ENCODE assay signal across 10 mouse cellular contexts in genomic region chr2:57113431-57113830, GRCm38 (mm10). TPM values are rescaled to one million over a fixed set of nuclear protein-coding genes. Genes with fewer than 3 reads are reported as not detected.
DNase-seq lines count a peak whose midpoint lies in the region; ATAC-seq and TF ChIP-seq lines count a peak whose summit lies in the region.
"Had no signal": no experiment of that assay in that cellular context is flagged by ENCODE, and none has a peak within 500 bp of the region (broad histone marks: within the 10 kb centered on the region; RNA-seq: fewer than 3 reads in every experiment).

No protein-coding gene starts in this region.

- TF ChIP-seq CTCF in gastrocnemius, adult 2 months (IDR thresholded peaks at IDR 0.05), result no peak
- TF ChIP-seq CTCF in lung, postnatal 0 days (IDR thresholded peaks at IDR 0.05), result no peak
- TF ChIP-seq CTCF in thymus, adult 2 months (IDR thresholded peaks at IDR 0.05; ENCODE audit: borderline replicate concordance, control insufficient read depth, extremely low read depth, insufficient read depth, low read length, poor library complexity), result no peak

- H3K9ac ChIP-seq in lung, postnatal 0 days (replicated peaks; ENCODE audit: low read depth), result no peak overlapping the region
- H3K9ac ChIP-seq in limb, embryonic 15.5 days, result no peak overlapping the region
- no peak overlapping the region for H3K9ac ChIP-seq in stomach, embryonic 16.5 days (ENCODE audit: low read length)

- no peak for TF ChIP-seq EP300 in lung, postnatal 0 days (IDR thresholded peaks at IDR 0.05)

- intact Hi-C loops in gastrocnemius, adult 2 months (cut with DNase I), result no loop called here
- intact Hi-C loops in left cerebral cortex, postnatal 14 days (cut with DNase I), result loop anchor here (5.0 kb wide), 1 partner anchor 996 kb away; no protein-coding TSS in a partner anchor

- H3K4me2 ChIP-seq in lung, postnatal 0 days (replicated peaks; ENCODE audit: low read depth, low read length), result peak overlapping the region; percentile 95
- peak overlapping the region; percentile 98; the same call in 1 of the 2 replicates for H3K4me2 ChIP-seq in limb, embryonic 15.5 days
- peak overlapping the region; percentile 96 for H3K4me2 ChIP-seq in stomach, embryonic 16.5 days (ENCODE audit: low read depth, low read length)

- H3K27ac ChIP-seq in gastrocnemius, adult 2 months, result no peak overlapping the region
- no peak overlapping the region for H3K27ac ChIP-seq in lung, postnatal 0 days (ENCODE audit: low read length)
- no peak overlapping the region for H3K27ac ChIP-seq in limb, embryonic 15.5 days
- H3K27ac ChIP-seq in stomach, embryonic 16.5 days (ENCODE audit: low read length), result no peak overlapping the region
- no peak overlapping the region for H3K27ac ChIP-seq in thymus, adult 2 months (ENCODE audit: control insufficient read depth, insufficient read depth, low read length)

- H3K27me3 ChIP-seq in lung, postnatal 0 days (replicated peaks; ENCODE audit: insufficient read depth, low read length), result peaks cover 49% of the 10 kb centered on the region
- peaks cover 60% of the 10 kb centered on the region for H3K27me3 ChIP-seq in limb, embryonic 15.5 days
- H3K27me3 ChIP-seq in stomach, embryonic 16.5 days (ENCODE audit: control insufficient read depth, insufficient read depth, low read length), result peaks cover 38% of the 10 kb centered on the region
- H3K27me3 ChIP-seq in thymus, adult 2 months (ENCODE audit: control insufficient read depth, insufficient read depth, low read length), result peaks cover 23% of the 10 kb centered on the region

- no peak for ATAC-seq in lung, postnatal 0 days
- ATAC-seq in limb, embryonic 15.5 days (ENCODE audit: insufficient number of reproducible peaks, low FRiP score, low TSS enrichment, low read depth), result no peak
- no peak for ATAC-seq in stomach, embryonic 16.5 days (ENCODE audit: insufficient read depth, low FRiP score)

- no peaks in the 10 kb centered on the region; the same call in 1 of the 2 replicates for H3K4me1 ChIP-seq in lung, postnatal 0 days (ENCODE audit: insufficient read depth, low read depth, low read length)
- H3K4me1 ChIP-seq in limb, embryonic 15.5 days, result peaks cover 31% of the 10 kb centered on the region; the same call in 1 of the 2 replicates
- H3K4me1 ChIP-seq in stomach, embryonic 16.5 days (ENCODE audit: control insufficient read depth, insufficient read depth, low read length), result peaks cover 7% of the 10 kb centered on the region; the same call in 1 of the 2 replicates
- H3K4me1 ChIP-seq in thymus, adult 2 months (replicated peaks; ENCODE audit: control insufficient read depth, insufficient read depth, low read length), result peaks cover 12% of the 10 kb centered on the region

- H3K9me3 ChIP-seq in lung, postnatal 0 days (ENCODE audit: low read length), result no peaks in the 10 kb centered on the region
- H3K9me3 ChIP-seq in limb, embryonic 15.5 days, result no peaks in the 10 kb centered on the region
- no peaks in the 10 kb centered on the region for H3K9me3 ChIP-seq in stomach, embryonic 16.5 days (replicated peaks; ENCODE audit: control insufficient read depth, low read length)

- H3K36me3 ChIP-seq in lung, postnatal 0 days (ENCODE audit: insufficient read depth, low read length), result no peaks in the 10 kb centered on the region
- H3K36me3 ChIP-seq in limb, embryonic 15.5 days, result no peaks in the 10 kb centered on the region
- no peaks in the 10 kb centered on the region for H3K36me3 ChIP-seq in stomach, embryonic 16.5 days (ENCODE audit: control insufficient read depth, insufficient read depth, low read length)
- H3K36me3 ChIP-seq in thymus, adult 2 months (ENCODE audit: control insufficient read depth, insufficient read depth, low read length), result no peaks in the 10 kb centered on the region

- DNase-seq in gastrocnemius, adult 2 months, result no peak
- DNase-seq in gastrocnemius, postnatal 10 days, result no peak
- no peak for DNase-seq in lung, postnatal 0 days (ENCODE audit: low spot score)
- DNase-seq in lung, postnatal 4 days, result no peak
- DNase-seq in left cerebral cortex, postnatal 14 days (ENCODE audit: low spot score in 2 of 2), result no peak
- no peak for DNase-seq in thymus, adult 2 months
- DNase-seq: cerebellum, adult 9-11 months; thymus, postnatal 14 days had no signal

- peak overlapping the region; percentile 90 for H3K4me3 ChIP-seq in gastrocnemius, adult 2 months
- H3K4me3 ChIP-seq in lung, postnatal 0 days (ENCODE audit: low read depth, low read length), result peak overlapping the region; percentile 85
- H3K4me3 ChIP-seq in limb, embryonic 15.5 days, result peak overlapping the region; percentile 68
- peak overlapping the region; percentile 88; the same call in 1 of the 2 replicates for H3K4me3 ChIP-seq in stomach, embryonic 16.5 days (replicated peaks; ENCODE audit: low read length)
- no peak overlapping the region for H3K4me3 ChIP-seq in thymus, adult 2 months (ENCODE audit: control insufficient read depth, insufficient read depth, low read length)

- 49% methylated on average over 5 of the region's 5 CpGs for WGBS in lung, postnatal 0 days
- WGBS in limb, embryonic 15.5 days, result 37% methylated on average over 5 of the region's 5 CpGs
- 58% methylated on average over 5 of the region's 5 CpGs for WGBS in stomach, embryonic 16.5 days
- 69% methylated on average over 5 of the region's 5 CpGs for WGBS in thymus, adult 2 months

- TF ChIP-seq POLR2A in thymus, adult 2 months (IDR thresholded peaks at IDR 0.05; ENCODE audit: control insufficient read depth, extremely low read depth, insufficient read depth, low read length, poor library complexity), result no peak

RNA-seq across cellular contexts. Expression of gene Nr4a2, which starts 10.4 kb away (rescaled TPM):
- 1 to 10 TPM in 1 of 2 experiments, under 1 TPM in 1; 0.94 to 3.4 TPM for total RNA-seq in gastrocnemius, adult 2 months (2021)
- 1 to 10 TPM; 1.8 to 2.3 TPM for total RNA-seq in gastrocnemius, postnatal 10 days (2021)
- 2.7 and 2.9 TPM in 2 replicates for polyA plus RNA-seq in lung, postnatal 0 days (2015; fragmentation: Nextera tagmentation; extraction: Ambion mirVana)
- polyA plus RNA-seq in limb, embryonic 15.5 days (2015; fragmentation: Nextera tagmentation; extraction: Ambion mirVana), result 6.6 and 7.3 TPM in 2 replicates
- 6.5 and 7.0 TPM in 2 replicates for polyA plus RNA-seq in stomach, embryonic 16.5 days (2015; fragmentation: Nextera tagmentation; extraction: Ambion mirVana)
- 10 to 100 TPM; 44.6 to 62.5 TPM for total RNA-seq in left cerebral cortex, postnatal 14 days (2021)
- 1.7 and 2.0 TPM in 2 replicates for polyA plus RNA-seq in thymus, adult 2 months (2012; rRNA removed)
